Mouse (Mus musculus): ENCODE results near the gene Csnk1g1.

DNA sequence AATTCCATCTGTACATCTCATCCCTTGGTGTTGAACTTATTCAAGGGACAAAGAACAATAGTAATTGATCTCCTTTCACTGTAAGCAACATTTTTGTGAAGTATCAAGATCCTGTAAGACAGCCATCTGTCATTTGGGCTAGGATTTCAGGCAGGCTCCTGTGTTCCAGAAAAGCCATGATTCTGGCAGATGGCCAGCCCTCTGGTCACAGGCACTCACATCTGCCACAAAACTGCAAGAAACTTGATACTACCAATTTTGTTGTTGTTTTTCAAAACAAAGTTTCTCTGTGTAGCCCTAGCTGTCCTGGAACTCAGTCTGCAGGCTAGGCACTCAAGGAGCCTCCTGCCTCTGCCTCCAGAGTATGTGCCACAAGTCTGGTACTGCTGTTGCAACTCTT is 67.2 kb downstream of the Csnk1g1 start:
- no peak for TF ChIP-seq POLR2A (IDR thresholded peaks at IDR 0.05; ENCODE audit: low read depth, low read length)
- TF ChIP-seq CTCF (IDR thresholded peaks at IDR 0.05; ENCODE audit: extremely low read depth, insufficient read depth, insufficient read length, insufficient replicate concordance), result no peak
